Mouse (Mus musculus): Measurements from ENCODE around the gene Abhd6. TPM values are rescaled to one million over a fixed set of nuclear protein-coding genes. Genes with fewer than 3 reads are reported as not detected.

Gene Abhd6
- polyA plus RNA-seq, 1 experiment, result 59.1 TPM

DNA sequence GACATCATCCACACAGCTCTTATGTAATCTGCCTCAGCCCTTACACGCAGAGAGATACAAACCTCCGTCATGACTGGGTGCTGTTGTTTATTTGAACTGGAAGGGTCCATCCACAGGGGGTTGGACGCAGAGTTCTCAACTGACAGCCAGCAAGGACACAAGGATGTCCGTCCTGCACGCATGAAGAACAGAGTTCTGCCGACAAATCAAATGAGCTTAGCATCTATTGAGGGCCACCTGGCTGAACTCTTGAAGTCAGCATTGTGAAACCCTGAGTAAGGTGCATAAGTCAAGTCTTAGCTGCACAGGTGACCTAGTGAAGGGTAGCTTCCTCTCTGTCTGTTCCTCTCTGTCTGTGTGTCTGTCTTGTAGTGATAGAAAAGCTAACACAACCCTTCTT, 33.2 kb downstream of the Abhd6 start:
- Histone ChIP-seq H3K27ac (ENCODE audit: insufficient read depth, low read depth, low read length) (no peak overlapping the region), H3K4me3 (ENCODE audit: low read depth, low read length) (no peak overlapping the region), H3K4me1 (ENCODE audit: control insufficient read depth, insufficient read depth, insufficient read length, low read length) (no peaks in the 10 kb centered on the region; the same call in 1 of the 2 replicates), H3K36me3 (ENCODE audit: control insufficient read depth, insufficient read depth, low read length) (peaks cover 1% of the 10 kb centered on the region; the same call in 1 of the 2 replicates), H3K27me3 (ENCODE audit: control insufficient read depth, insufficient read depth, low read length) (no peaks in the 10 kb centered on the region)
- WGBS, result 90% methylated on average over 6 of the region's 6 CpGs
- TF ChIP-seq CTCF (IDR thresholded peaks at IDR 0.05; ENCODE audit: extremely low read depth, insufficient read length, insufficient replicate concordance, low read depth, low read length) (no peak), POLR2A (IDR thresholded peaks at IDR 0.05; ENCODE audit: low read depth, low read length) (no peak)

GRCm38 (mm10) chr14:8036406-8036805, 33.7 kb downstream of the Abhd6 start:
- TF ChIP-seq POLR2A (IDR thresholded peaks at IDR 0.05; ENCODE audit: low read depth, low read length) (no peak), CTCF (IDR thresholded peaks at IDR 0.05; ENCODE audit: extremely low read depth, insufficient read length, insufficient replicate concordance, low read depth, low read length) (no peak)
- WGBS, result 93% methylated on average over 5 of the region's 5 CpGs
- H3K4me3 ChIP-seq (ENCODE audit: low read depth, low read length), result no peak overlapping the region
- no peaks in the 10 kb centered on the region; the same call in 1 of the 2 replicates for H3K4me1 ChIP-seq (ENCODE audit: control insufficient read depth, insufficient read depth, insufficient read length, low read length)
- no peak overlapping the region for H3K27ac ChIP-seq (ENCODE audit: insufficient read depth, low read depth, low read length)
- H3K36me3 ChIP-seq (ENCODE audit: control insufficient read depth, insufficient read depth, low read length), result peaks cover 1% of the 10 kb centered on the region; the same call in 1 of the 2 replicates
- H3K27me3 ChIP-seq (ENCODE audit: control insufficient read depth, insufficient read depth, low read length), result no peaks in the 10 kb centered on the region

GRCm38 (mm10) chr14:8038150-8038549, 35.4 kb downstream of the Abhd6 start:
- 80% methylated on average over 5 of the region's 5 CpGs for WGBS

DNA sequence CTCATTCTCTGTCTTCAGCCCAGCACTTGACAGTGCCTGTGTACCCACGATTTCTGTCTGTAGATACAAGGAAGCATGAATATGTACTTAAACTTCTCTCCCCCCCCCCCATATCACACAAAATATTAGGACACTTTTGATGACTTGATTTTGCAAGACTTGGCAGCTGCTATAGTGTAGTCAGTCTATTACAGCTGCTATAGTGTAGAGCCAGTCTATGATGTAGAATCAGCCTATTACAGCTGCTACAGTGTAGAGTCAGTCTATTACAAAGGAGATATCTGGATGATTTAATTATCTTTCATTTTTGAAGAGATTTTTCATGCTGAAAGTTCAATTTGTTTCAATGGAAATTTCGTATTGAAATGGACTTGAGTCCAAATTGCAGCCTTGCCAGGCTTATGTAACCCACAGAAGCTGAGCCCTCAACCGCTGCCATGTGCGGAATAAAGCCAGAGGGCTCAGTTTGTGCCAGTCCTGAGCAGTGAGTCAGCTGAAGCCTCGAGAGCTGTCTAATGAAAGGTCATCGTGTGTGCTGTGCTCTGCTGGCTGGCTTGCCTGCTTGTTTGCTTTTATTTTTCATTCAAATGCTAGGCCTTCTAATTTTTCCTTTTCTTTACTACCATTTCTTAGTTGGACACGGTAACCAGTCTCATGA, 36.2 kb downstream of the Abhd6 start:
- WGBS, result 75% methylated on average over 7 of the region's 7 CpGs
- Histone ChIP-seq H3K27me3 (ENCODE audit: control insufficient read depth, insufficient read depth, low read length) (no peaks in the 10 kb centered on the region), H3K4me1 (ENCODE audit: control insufficient read depth, insufficient read depth, insufficient read length, low read length) (no peaks in the 10 kb centered on the region; the same call in 1 of the 2 replicates), H3K36me3 (ENCODE audit: control insufficient read depth, insufficient read depth, low read length) (peaks cover 5% of the 10 kb centered on the region), H3K27ac (ENCODE audit: insufficient read depth, low read depth, low read length) (no peak overlapping the region), H3K4me3 (ENCODE audit: low read depth, low read length) (no peak overlapping the region)
- TF ChIP-seq CTCF (IDR thresholded peaks at IDR 0.05; ENCODE audit: extremely low read depth, insufficient read length, insufficient replicate concordance, low read depth, low read length) (no peak), POLR2A (IDR thresholded peaks at IDR 0.05; ENCODE audit: low read depth, low read length) (no peak)

More at GRCm38 (mm10) chr14:8038150-8038549, 35.4 kb downstream of the Abhd6 start:
- H3K27ac ChIP-seq (ENCODE audit: insufficient read depth, low read depth, low read length), result no peak overlapping the region
- TF ChIP-seq CTCF (IDR thresholded peaks at IDR 0.05; ENCODE audit: extremely low read depth, insufficient read length, insufficient replicate concordance, low read depth, low read length) (no peak), POLR2A (IDR thresholded peaks at IDR 0.05; ENCODE audit: low read depth, low read length) (no peak)
- no peak overlapping the region for H3K4me3 ChIP-seq (ENCODE audit: low read depth, low read length)
- peaks cover 5% of the 10 kb centered on the region for H3K36me3 ChIP-seq (ENCODE audit: control insufficient read depth, insufficient read depth, low read length)
- H3K27me3 ChIP-seq (ENCODE audit: control insufficient read depth, insufficient read depth, low read length), result no peaks in the 10 kb centered on the region
- no peaks in the 10 kb centered on the region; the same call in 1 of the 2 replicates for H3K4me1 ChIP-seq (ENCODE audit: control insufficient read depth, insufficient read depth, insufficient read length, low read length)

- H3K4me1 ChIP-seq (ENCODE audit: control insufficient read depth, insufficient read depth, insufficient read length, low read length), result no peaks in the 10 kb centered on the region; the same call in 1 of the 2 replicates
- no peaks in the 10 kb centered on the region for H3K27me3 ChIP-seq (ENCODE audit: control insufficient read depth, insufficient read depth, low read length)
- no peak overlapping the region for H3K4me3 ChIP-seq (ENCODE audit: low read depth, low read length)
- no peak for TF ChIP-seq POLR2A (IDR thresholded peaks at IDR 0.05; ENCODE audit: low read depth, low read length)
- TF ChIP-seq CTCF (IDR thresholded peaks at IDR 0.05; ENCODE audit: extremely low read depth, insufficient read length, insufficient replicate concordance, low read depth, low read length), result no peak
- H3K27ac ChIP-seq (ENCODE audit: insufficient read depth, low read depth, low read length), result no peak overlapping the region
- H3K36me3 ChIP-seq (ENCODE audit: control insufficient read depth, insufficient read depth, low read length), result peaks cover 5% of the 10 kb centered on the region
- 83% methylated on average over 3 of the region's 3 CpGs for WGBS
These were observed 37.5 kb downstream of the Abhd6 start for GRCm38 (mm10) chr14:8040179-8040578.

GRCm38 (mm10) chr14:8040911-8041678, 38.4 kb downstream of the Abhd6 start:
- Histone ChIP-seq H3K4me3 (ENCODE audit: low read depth, low read length) (no peak overlapping the region), H3K4me1 (ENCODE audit: control insufficient read depth, insufficient read depth, insufficient read length, low read length) (no peaks in the 10 kb centered on the region; the same call in 1 of the 2 replicates), H3K27me3 (ENCODE audit: control insufficient read depth, insufficient read depth, low read length) (no peaks in the 10 kb centered on the region), H3K27ac (ENCODE audit: insufficient read depth, low read depth, low read length) (no peak overlapping the region), H3K36me3 (ENCODE audit: control insufficient read depth, insufficient read depth, low read length) (peaks cover 5% of the 10 kb centered on the region)
- no peak for TF ChIP-seq POLR2A (IDR thresholded peaks at IDR 0.05; ENCODE audit: low read depth, low read length)
- TF ChIP-seq CTCF (IDR thresholded peaks at IDR 0.05; ENCODE audit: extremely low read depth, insufficient read length, insufficient replicate concordance, low read depth, low read length), result no peak
- WGBS, result 86% methylated on average over 12 of the region's 12 CpGs

- Histone ChIP-seq H3K36me3 (ENCODE audit: control insufficient read depth, insufficient read depth, low read length) (peaks cover 5% of the 10 kb centered on the region), H3K27me3 (ENCODE audit: control insufficient read depth, insufficient read depth, low read length) (no peaks in the 10 kb centered on the region), H3K4me1 (ENCODE audit: control insufficient read depth, insufficient read depth, insufficient read length, low read length) (peaks cover 4% of the 10 kb centered on the region), H3K4me3 (ENCODE audit: low read depth, low read length) (no peak overlapping the region), H3K27ac (ENCODE audit: insufficient read depth, low read depth, low read length) (no peak overlapping the region)
- TF ChIP-seq CTCF (IDR thresholded peaks at IDR 0.05; ENCODE audit: extremely low read depth, insufficient read length, insufficient replicate concordance, low read depth, low read length) (no peak), POLR2A (IDR thresholded peaks at IDR 0.05; ENCODE audit: low read depth, low read length) (no peak)
- WGBS, result 87% methylated on average over 2 of the region's 2 CpGs
These were observed 39.4 kb downstream of the Abhd6 start for GRCm38 (mm10) chr14:8042120-8042519.

All from small intestine, adult 2 months (tissue).